7 mouse cellular contexts compared by ENCODE assay signal in the genomic region with DNA sequence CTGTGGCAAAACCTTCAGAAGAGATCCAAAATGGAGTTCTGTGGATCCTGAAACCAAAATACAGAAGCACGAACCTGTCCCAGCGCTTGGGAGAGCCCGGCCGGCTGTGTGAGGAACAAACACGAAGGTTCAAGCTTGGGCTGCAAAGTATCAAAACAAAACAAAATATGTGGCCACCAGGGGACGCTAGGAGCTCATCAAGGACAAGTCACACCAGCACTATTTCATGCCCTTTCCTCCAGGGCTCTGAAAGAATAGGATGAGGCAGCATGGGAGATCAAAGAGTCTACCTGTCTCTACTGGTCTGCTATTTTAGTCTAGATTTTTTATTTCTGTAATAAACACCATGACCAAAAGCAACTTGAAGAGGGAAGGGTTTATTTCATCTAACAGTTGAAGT. TPM values are rescaled to one million over a fixed set of nuclear protein-coding genes. Genes with fewer than 3 reads are reported as not detected.
DNase-seq lines count a peak whose midpoint lies in the region; ATAC-seq lines count a peak whose summit lies in the region.

No protein-coding gene starts in this region.

- DNase-seq in NIH3T3 (ENCODE audit: low read depth) = peak; percentile 98
- peak; percentile 97 for DNase-seq in c-Kit-positive CD71-positive TER-119-positive erythroid progenitor cells, embryonic 14.5 days (ENCODE audit: low spot score)
- DNase-seq in layer of hippocampus, postnatal 36 days = peak; percentile 73 to 86
- DNase-seq in lung, postnatal 36 days = peak; percentile 99
- peak; percentile 83 for DNase-seq in spleen, adult 12 weeks (ENCODE audit: low spot score)

- ATAC-seq in frontal cortex, adult (ENCODE audit: low TSS enrichment) = peak; percentile 62; the same call in 1 of the 2 replicates
- peak; percentile 47 to 61; a peak in 3 of 4 replicates for ATAC-seq in hematopoietic stem cell, adult 5-6 weeks (replicated peaks in 1 of 2; ENCODE audit: insufficient read depth in 1 of 2, low FRiP score in 2 of 2, low TSS enrichment in 1 of 2, low read depth in 1 of 2, poor library complexity in 2 of 2, severe bottlenecking in 2 of 2)

RNA-seq across cellular contexts. Expression of a gene that starts 35.3 kb away (rescaled TPM):
- total RNA-seq in hematopoietic stem cell, adult 5-6 weeks (2017) = 0.75 TPM in 1 of 2 replicates, not detected in the other
- total RNA-seq in layer of hippocampus, postnatal 36 days (2021) = 10 to 100 TPM; 62.7 to 63.9 TPM

Comparison
In these comparisons a context has a peak if more than half of its experiments do, and no peak if none do; other contexts are left out.
1. Peak in every context shown above with its lines: DNase-seq and ATAC-seq.
2. RNA of a gene that starts 35.3 kb away (total RNA-seq): 62.7 to 63.9 TPM in layer of hippocampus, postnatal 36 days; 0.75 TPM in hematopoietic stem cell, adult 5-6 weeks; every median in the first group is over 10 times any median in the second.